Mouse (Mus musculus): ENCODE data around the gene Gabrr2.
"Not testable (repeated sequence)": the region's sequence is repeated elsewhere in the genome, so short reads cannot be mapped to it uniquely, and the experiment has no call there.

The Gabrr2 gene

DNA sequence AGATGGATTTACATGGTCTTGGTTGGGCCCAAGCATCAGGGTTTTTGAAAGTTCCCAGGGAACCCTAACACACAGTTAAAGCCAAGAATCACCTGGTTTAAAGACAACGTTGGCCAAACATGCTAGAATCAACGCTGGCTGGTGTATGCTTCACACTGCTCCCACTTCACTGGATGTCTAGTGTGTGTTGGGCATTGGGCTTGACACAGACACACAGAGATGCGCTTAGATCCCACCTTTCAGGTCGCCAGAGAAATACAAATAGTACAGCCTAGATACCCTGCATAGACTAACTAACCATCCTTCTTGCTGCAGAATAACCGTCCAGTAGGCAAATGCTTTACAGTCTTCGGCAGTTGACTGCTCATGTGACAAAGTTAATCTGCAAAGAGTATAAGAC lies 7.5 kb downstream of the Gabrr2 start:
- DNase-seq (ENCODE audit: low spot score in 2 of 2) = no peak

DNA sequence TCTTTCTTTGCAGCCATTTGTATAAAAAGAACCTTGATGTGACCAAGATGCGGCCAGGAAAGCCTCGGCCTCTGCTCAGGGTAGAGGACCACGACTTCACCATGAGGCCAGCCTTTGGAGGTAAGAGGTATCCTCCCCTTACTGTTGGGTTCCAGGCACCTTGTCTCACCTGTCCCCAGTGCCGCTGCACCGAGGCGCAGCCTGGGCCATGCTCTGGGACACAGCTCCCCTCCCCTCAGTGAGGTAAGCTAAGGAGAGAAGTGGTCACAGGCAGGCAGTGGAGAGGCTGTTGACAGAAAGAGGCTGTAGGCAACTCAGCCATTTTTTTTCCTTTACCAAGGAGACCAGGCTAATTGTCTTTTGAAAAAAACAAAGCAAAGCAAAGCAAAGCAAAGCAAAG lies 8.5 kb downstream of the Gabrr2 start:
- no peak for DNase-seq (ENCODE audit: low spot score in 2 of 2)

DNA sequence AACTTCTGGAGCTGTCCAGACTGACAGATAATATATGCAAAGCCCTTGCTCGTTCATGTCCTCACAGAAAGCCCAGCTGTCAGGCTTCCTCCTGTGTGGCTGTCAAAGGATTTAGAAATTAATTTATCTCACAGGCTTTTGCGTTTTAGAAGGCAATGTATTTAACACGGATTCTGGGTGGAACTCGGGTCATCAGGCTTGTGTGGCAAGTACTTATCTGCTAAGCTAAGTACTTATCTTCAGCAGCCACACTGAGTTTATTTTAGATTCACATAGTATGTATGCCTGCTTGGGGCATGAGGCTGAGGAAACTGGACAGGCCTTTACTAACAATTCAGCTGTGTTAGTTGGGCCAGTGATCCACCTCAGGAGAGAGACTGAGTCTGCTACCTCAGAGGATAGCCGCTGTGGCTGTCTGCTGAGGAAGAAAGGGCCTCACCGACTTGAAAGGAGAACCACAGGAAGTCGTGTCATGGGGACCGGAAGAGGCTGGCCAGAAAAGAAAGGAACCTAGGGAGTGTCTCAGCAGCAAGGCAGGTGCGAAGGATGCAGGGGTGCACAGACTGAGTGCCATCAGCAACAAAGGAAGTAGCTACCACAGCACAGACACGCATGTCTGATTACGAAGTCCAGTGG lies 9.8 kb downstream of the Gabrr2 start:
- no peak for DNase-seq (ENCODE audit: low spot score in 2 of 2)

DNA sequence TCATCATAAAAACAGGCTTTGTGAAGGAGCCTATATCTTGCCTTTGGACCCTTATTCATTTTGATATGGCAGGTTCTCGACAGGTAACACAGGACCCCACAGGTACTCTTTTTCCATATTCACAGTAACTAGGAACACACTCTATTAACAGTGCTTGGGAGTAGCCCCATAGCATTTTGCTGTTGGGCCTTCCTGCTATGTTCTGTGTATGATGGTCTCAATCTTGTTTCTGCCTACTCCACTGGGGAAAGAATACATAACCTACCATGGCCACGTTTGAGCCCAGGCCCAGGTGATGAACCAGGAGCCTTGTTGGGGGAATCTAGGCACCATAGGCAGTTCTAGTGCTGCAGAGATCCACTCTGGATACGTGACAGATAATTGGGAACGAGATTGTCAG lies 11.6 kb downstream of the Gabrr2 start:
- no peak for DNase-seq (ENCODE audit: low spot score in 2 of 2)

DNA sequence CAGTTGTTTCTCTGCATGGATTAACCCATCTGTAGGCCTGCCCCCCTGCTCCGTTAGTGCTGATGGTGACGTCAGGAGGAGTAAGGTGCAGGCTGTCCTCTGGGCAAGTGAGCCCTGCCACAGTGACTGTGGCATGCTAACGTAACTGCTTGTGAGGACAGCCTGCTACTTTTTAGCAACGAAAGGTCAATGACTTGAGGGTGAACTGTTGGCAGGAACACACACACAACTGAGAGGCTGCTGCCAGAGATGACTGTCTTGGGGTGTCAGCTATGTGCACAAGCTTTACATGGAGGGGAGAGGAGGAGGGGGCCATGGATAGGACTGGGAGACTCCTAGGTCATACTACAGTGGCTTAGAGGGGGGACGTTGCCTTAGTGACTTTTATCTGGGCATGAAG lies 12.1 kb downstream of the Gabrr2 start:
- no peak for DNase-seq (ENCODE audit: low spot score in 2 of 2)

DNA sequence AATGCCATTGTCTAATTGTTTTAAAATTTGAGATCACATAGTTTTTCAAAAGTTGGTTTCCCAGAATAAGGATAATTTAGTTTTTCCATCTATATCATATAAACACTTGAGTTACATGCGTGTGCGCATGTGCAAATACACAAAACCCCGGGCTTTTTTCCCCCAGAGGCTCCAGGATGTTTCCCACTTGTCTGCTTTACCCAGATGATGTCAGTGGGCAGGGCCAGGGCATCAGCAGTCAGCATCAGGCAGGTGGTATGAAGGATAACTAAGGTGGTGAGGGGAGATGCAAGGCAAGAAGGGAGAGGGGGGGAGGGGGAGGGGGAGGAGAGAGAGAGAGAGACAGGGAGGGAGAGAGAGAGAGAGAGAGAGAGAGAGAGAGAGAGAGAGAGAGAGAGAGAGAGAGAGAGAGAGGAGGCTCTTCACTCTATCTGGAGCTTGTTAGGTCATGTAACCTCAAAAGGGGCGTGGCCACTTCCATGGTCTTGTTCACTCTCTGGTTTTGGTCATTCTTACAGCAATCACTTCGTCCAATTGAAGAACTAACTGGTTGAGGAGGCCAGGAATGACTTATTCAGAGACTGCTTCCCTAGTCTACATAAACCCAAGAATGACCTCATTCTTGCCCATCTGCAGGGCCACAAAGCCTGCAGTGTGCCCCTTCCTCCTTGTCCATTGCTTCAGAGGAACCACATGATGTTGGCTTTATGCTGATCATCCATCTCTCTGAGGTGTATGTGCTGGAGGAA lies 13.2 kb downstream of the Gabrr2 start:
- DNase-seq (ENCODE audit: low spot score in 2 of 2) = no peak

DNA sequence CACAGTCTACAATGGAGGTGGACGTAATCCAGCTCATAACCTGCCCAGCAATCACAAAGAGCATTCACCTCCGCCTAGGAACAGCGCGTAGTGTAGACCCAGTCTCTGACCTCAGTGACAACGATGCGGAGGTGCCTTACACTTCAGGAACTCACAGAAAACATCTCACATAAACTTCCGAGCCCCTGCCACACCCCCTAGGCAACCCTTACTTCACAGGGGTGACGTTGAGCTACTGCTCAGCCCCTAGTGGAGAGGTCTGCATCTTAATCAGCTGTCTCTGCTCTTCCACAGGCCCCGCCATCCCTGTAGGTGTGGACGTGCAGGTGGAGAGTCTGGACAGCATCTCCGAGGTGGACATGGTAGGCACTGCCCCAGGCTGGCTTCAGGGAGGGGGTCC lies 14.4 kb downstream of the Gabrr2 start:
- no peak for DNase-seq (ENCODE audit: low spot score in 2 of 2)

DNA sequence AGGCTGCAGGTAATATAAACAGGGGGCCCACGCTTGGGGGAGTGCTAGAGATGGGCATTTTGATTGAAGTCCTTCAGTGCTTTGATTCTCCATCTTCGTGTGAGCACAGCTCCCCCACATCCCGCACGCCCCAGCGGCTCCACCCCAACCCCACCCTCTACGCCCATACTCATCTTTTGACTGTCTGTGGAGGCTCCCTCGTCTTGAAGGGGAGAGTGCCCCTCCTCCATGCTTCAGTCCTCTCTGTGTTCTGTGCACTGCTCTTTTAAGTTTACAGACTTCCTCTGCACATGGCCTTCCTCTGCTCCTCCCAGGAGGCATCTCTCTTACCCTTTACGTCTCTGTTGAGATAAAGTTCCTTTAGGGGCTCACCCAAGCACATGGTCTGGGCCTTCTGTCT lies 14.9 kb downstream of the Gabrr2 start:
- DNase-seq (ENCODE audit: low spot score in 2 of 2) = no peak

DNA sequence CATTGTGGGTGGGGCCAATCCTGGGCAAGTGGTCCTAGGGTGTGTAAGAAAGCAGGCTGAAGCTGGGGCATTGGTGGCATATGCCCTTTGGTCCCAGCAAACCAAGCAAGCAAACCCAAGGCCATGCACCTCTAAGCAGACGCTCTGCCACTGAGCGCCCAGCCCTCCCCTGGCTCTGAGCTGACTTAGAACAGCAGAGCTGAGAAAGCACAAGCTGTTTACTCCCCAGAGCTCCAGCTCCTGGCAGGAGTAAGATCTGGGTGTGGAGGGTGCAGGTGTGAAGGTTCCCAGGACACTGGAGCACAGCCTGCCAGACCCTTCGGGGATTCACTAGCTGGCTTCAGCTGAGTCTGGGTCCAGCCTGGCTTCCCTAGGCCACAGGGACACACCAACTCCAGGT lies 15.7 kb downstream of the Gabrr2 start:
- DNase-seq (ENCODE audit: low spot score in 2 of 2) = no peak

DNA sequence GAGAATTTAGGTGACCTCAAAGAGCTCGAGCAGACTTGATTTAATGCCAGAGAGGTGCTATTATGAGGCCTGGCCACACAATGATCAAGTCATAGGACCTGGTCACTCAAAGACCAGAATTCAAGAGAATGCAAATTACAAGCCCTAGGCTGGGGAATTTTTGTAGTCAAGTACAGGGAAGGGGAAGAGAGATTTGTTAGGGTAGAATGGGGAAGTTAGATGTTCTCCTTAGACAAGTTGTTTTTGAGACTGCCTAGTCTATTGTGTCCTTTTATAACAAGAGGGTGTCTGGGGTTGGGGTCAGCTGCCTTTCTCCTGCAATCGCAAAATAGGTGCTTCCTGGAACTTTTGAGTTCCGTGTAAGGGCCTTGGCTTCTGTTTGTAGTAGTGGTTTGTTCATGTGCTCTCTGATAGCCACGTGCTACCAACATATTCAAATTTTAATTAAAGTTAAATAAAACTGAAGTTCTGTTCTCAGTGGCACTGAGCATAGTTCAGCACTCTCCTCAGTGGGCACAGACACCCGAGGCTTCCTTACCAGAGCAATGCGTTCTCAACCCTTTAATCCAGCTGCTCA lies 36.4 kb downstream of the Gabrr2 start:
- no peak for DNase-seq (ENCODE audit: low spot score in 2 of 2)

DNA sequence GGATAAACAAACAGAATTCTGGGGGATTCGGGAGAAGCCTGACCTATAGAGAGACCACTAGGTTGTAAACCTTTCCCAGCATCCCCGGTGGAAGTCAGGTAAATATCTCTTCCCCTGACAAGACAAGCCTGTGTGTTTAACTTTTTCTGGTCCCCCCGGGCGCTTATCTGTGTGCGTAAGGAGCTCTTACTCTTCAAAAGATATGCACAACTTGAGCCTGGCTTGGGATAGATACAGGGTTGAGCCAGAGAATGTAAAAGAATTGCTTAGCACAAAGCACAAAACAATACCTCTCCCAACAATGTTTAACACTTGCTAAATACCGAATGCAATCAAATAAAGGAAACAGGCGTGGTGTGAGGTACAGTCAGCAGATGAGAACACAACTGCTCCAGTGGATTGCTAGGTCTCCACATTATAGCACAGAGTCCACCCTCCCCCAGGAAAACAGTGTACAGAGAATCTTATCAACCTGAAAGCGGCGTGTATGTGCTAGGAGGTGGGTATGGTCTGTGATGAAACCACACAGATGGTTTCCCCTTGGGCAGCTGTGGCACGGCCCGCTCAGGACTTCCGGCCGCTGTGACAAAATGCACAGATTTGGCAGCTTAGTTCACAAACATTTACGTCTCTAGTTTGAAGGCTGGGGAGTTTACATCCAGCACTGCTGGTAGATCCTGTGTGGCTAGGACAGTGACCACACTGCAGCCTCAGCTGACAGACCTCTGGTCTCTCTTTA lies 47.1 kb downstream of the Gabrr2 start:
- DNase-seq (ENCODE audit: low spot score in 2 of 2) = no peak

DNA sequence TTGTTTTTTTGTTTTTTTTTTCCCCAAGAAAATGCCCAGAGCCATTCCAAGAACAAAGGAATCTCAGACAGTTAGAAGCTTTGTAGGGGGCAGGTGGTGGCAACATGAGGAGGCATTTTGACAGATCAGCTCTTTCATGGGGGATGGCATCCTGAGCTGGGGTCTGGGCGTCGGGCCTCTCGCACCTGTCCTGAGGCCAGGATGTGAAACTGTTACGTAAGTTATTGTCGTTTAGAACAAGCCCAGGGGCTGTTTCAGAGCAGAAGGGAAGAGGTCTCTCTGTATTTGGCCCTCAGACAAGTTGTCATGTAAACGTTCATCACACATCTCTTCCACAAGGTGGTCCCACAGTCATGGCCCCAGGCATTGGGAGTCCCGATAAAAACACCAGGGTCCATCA lies 48.0 kb downstream of the Gabrr2 start:
- no peak for DNase-seq (ENCODE audit: low spot score in 2 of 2)

DNA sequence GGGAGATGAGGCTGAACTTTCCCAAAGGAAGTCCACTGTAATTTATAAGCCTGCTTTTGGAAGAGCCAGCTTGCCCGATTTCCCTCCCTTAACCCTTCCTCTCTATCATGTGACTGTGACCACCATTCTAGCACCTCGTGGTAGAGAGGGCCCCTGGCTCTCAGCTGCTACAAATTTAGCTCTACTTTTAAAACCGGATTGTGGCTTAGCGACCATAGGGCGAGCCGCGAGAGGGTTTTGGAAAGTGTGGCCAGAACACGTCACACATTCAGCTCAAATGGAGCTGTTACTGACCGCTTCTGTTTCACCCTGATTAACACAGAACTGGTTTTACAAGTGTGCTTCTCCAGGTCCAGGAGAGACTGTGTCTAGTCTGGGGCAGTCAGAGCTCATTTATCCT lies 48.6 kb downstream of the Gabrr2 start:
- DNase-seq (ENCODE audit: low spot score in 2 of 2) = no peak

DNA sequence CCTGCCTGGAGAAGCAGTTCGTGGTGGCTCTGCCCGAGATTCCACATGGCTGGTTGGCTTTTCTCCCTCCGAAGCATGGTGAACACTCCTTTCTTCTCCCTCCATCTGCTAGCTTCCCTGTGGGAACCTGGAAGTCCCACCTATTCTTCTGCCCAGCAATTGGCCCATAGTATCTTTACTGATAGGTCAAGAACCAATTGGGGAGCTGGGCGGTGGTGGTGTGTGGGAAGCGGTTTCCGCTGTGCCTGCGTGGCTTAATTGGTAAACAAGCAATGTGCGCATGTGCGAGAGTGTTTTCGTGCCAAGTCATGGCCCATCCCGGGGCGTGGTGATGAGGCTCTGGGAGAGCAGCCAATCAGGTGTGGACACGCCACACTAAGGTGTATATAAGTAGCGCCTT lies 50.1 kb downstream of the Gabrr2 start:
- DNase-seq (ENCODE audit: low spot score in 2 of 2) = not testable (repeated sequence)

DNA sequence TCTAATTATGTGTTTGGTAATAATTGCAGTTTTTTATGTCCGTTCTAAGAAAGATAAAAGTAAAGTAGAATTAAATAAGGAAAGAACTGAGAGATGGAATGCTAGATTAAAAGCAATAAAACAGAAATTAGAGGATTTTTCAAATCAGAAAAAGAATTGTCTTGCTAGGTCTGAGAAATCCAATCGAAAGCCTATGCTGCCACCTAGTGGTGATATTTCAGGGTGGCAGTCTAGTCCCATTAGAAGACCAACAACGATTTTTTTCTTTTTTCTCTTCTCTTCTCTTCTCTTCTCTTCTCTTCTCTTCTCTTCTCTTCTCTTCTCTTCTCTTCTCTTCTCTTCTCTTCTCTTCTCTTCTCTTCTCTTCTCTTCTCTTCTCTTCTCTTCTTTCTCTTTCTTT lies 56.3 kb downstream of the Gabrr2 start:
- DNase-seq (ENCODE audit: low spot score in 2 of 2) = peak; percentile 88 to 92

DNA sequence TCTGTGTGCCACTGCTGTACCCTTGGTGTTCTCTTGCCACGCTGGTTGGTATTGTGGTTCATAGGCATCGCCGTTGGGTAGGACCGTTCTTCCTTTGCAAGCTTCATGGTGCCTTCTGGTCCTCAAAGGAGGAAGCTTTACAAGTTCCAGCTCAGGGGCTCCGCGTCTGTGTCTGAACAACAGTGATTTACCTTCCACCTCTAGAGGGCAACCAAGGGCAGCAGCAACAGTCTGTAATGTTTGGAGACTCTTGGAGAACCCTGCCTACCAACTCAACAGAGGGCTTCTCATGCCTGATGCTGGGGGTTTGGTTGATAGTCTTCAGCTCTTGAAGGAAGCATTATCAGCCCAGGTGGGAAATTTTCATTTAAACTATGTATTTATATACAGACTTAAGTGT lies 61.7 kb downstream of the Gabrr2 start:
- peak; percentile 32 to 53 for DNase-seq (ENCODE audit: low spot score in 2 of 2)

DNA sequence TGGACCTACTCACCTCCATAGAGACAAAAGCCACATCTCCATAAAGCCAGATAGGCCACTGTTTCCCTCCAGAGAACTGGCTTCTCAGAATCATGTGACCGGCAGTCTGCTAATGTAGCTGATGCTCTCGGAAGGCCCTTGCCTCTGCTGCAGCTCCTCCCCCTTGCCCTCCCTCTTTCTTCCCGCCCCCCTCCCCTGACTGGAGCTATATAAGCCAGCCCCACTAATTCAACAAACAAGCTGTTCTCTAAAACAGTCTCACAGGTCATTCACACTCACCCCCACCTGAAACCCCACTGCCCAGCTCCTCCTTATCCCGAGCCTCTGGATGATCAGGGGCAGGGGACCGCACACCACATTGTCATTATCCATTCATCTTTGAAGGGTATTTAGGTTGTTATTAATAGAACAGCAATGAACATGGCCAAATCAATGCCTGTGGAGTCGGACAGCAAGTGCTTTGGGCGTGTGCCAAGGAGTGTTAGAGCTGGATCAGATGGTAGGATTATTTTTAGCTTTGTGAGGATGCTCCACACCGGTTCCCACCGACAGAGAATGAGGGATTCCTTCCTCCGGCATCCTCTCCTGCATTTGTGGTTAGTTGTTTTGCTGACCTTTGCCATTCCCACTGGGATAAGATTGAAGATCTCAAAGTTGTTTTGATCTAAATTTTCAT lies 62.7 kb downstream of the Gabrr2 start:
- DNase-seq (ENCODE audit: low spot score in 2 of 2) = peak; percentile 10 to 18

DNA sequence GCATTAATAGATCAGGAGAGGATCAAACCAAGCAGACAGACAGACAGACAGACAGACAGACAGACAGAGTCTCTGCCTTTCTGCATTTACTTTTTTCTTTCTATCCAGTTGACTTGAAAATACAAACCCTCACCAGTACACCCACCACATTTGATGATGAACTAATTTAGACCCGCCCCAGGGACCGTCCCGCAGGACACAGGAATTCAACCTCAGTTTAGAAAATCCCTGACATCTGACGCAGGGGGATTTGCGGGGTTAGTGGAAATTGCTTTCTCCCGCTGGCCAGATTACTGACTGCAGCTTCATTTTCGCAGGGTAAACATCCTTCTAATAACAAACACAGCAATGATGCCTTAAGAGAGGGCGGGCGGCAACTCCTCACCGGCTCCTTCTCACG lies 69.4 kb downstream of the Gabrr2 start, which contains the start of gene Gabrr1:
Gabrr1 (plus strand) TSS at position 301 of the 400 bp plus-strand sequence.
- DNase-seq (ENCODE audit: low spot score in 2 of 2) = no peak
